Comparison of ENCODE assay signal across 10 mouse cellular contexts in genomic region chr1:52763894-52764809, GRCm38 (mm10). TPM values are rescaled to one million over a fixed set of nuclear protein-coding genes. Genes with fewer than 3 reads are reported as not detected.
DNase-seq lines count a peak whose midpoint lies in the region; ATAC-seq lines count a peak whose summit lies in the region.
"Had no signal": no experiment of that assay in that cellular context is flagged by ENCODE, and none has a peak within 500 bp of the region (broad histone marks: within the 10 kb centered on the region; RNA-seq: fewer than 3 reads in every experiment).

No protein-coding gene starts in this region.

- H3K4me1 ChIP-seq in forebrain, embryonic 15.5 days: no peaks in the 10 kb centered on the region
- H3K4me1 ChIP-seq in forebrain, embryonic 11.5 days (replicated peaks; ENCODE audit: control insufficient read depth, insufficient read depth, low read length): no peaks in the 10 kb centered on the region

- no peak overlapping the region for H3K9ac ChIP-seq in forebrain, embryonic 15.5 days (replicated peaks)
- H3K9ac ChIP-seq in forebrain, embryonic 11.5 days (ENCODE audit: low read length): no peak overlapping the region
- H3K9ac ChIP-seq: hindbrain, embryonic 14.5 days had no signal

- H3K4me2 ChIP-seq in forebrain, embryonic 15.5 days (replicated peaks): no peak overlapping the region
- H3K4me2 ChIP-seq in forebrain, embryonic 11.5 days (ENCODE audit: low read depth, low read length, severe bottlenecking): no peak overlapping the region
- H3K4me2 ChIP-seq: hindbrain, embryonic 14.5 days had no signal

- H3K27me3 ChIP-seq in forebrain, embryonic 15.5 days: no peaks in the 10 kb centered on the region
- H3K27me3 ChIP-seq in forebrain, embryonic 11.5 days (ENCODE audit: control insufficient read depth, insufficient read depth, low read length): no peaks in the 10 kb centered on the region

- ATAC-seq in forebrain, embryonic 15.5 days (replicated peaks): 0 out of 2 replicates have a peak, but pooled peaks have one; percentile 29
- no peak for ATAC-seq in forebrain, embryonic 11.5 days (replicated peaks; ENCODE audit: low FRiP score)
- peak; percentile 98 for ATAC-seq in megakaryocyte progenitor cell, adult 5-6 weeks (replicated peaks; ENCODE audit: poor library complexity)
- no peak for ATAC-seq in erythroblast, adult 5-6 weeks (replicated peaks; ENCODE audit: low FRiP score, poor library complexity, severe bottlenecking)

- H3K27ac ChIP-seq in forebrain, embryonic 15.5 days (replicated peaks): no peak overlapping the region
- H3K27ac ChIP-seq in forebrain, embryonic 11.5 days (ENCODE audit: low read depth, low read length): no peak overlapping the region
- H3K27ac ChIP-seq: hindbrain, embryonic 14.5 days had no signal

- no peaks in the 10 kb centered on the region for H3K9me3 ChIP-seq in forebrain, embryonic 15.5 days
- no peaks in the 10 kb centered on the region for H3K9me3 ChIP-seq in forebrain, embryonic 11.5 days (ENCODE audit: control insufficient read depth, low read length)

- WGBS in forebrain, embryonic 15.5 days: 61% methylated on average over 4 of the region's 4 CpGs
- 63% methylated on average over 4 of the region's 4 CpGs for WGBS in forebrain, embryonic 11.5 days

- DNase-seq in forebrain, embryonic 11.5 days (ENCODE audit: low spot score): no peak
- peak; percentile 47 for DNase-seq in 416B (ENCODE audit: low read depth)
- DNase-seq in brain, adult 2 months (ENCODE audit: low read depth, low spot score): peak; percentile 29
- no peak for DNase-seq in testis, postnatal 14 days (ENCODE audit: low spot score)
- DNase-seq in layer of hippocampus, adult 9-10 months (ENCODE audit: low spot score): no peak
- DNase-seq: lung, postnatal 14 days had no signal

- no peaks in the 10 kb centered on the region for H3K36me3 ChIP-seq in forebrain, embryonic 15.5 days
- H3K36me3 ChIP-seq in forebrain, embryonic 11.5 days (ENCODE audit: control insufficient read depth, insufficient read depth, low read length): no peaks in the 10 kb centered on the region

- H3K4me3 ChIP-seq in forebrain, embryonic 15.5 days: no peak overlapping the region
- no peak overlapping the region for H3K4me3 ChIP-seq in forebrain, embryonic 11.5 days (ENCODE audit: low read depth, low read length)

RNA-seq across cellular contexts. Expression of gene Mfsd6, which starts 36.9 kb away (rescaled TPM):
- polyA plus RNA-seq in forebrain, embryonic 15.5 days (2015; fragmentation: Nextera tagmentation; extraction: Ambion mirVana): 6.7 and 7.9 TPM in 2 replicates
- 2.1 and 2.7 TPM in 2 replicates for polyA plus RNA-seq in forebrain, embryonic 11.5 days (2014; fragmentation: Nextera tagmentation; extraction: Ambion mirVana)
- 5.4 and 6.2 TPM in 2 replicates for total RNA-seq in megakaryocyte progenitor cell, adult 5-6 weeks (2015)
- total RNA-seq in megakaryocyte progenitor cell, adult 5-6 weeks (2017): 3.5 and 5.0 TPM in 2 replicates
- 8.2 and 8.3 TPM in 2 replicates for total RNA-seq in erythroblast, adult 5-6 weeks (2015; ENCODE audit: low replicate concordance)
- 2.8 and 4.0 TPM in 2 replicates for total RNA-seq in erythroblast, adult 5-6 weeks (2017; ENCODE audit: low replicate concordance)

RNA-seq across cellular contexts. Expression of gene Inpp1, which starts 53.3 kb away (rescaled TPM):
- polyA plus RNA-seq in forebrain, embryonic 15.5 days (2015; fragmentation: Nextera tagmentation; extraction: Ambion mirVana): 20.0 and 24.3 TPM in 2 replicates
- polyA plus RNA-seq in forebrain, embryonic 11.5 days (2014; fragmentation: Nextera tagmentation; extraction: Ambion mirVana): 10.4 and 13.8 TPM in 2 replicates
- 9.8 and 14.7 TPM in 2 replicates for total RNA-seq in megakaryocyte progenitor cell, adult 5-6 weeks (2015)
- total RNA-seq in megakaryocyte progenitor cell, adult 5-6 weeks (2017): 8.5 and 23.8 TPM in 2 replicates
- 2.7 and 4.6 TPM in 2 replicates for total RNA-seq in erythroblast, adult 5-6 weeks (2015; ENCODE audit: low replicate concordance)
- total RNA-seq in erythroblast, adult 5-6 weeks (2017; ENCODE audit: low replicate concordance): 5.2 and 6.5 TPM in 2 replicates

Comparison
In these comparisons a context has a peak if more than half of its experiments do, and no peak if none do; other contexts are left out.
1. ATAC-seq: peak in forebrain, embryonic 15.5 days (single experiment) and megakaryocyte progenitor cell, adult 5-6 weeks (single experiment); none in forebrain, embryonic 11.5 days (single experiment) and erythroblast, adult 5-6 weeks (single experiment).
2. DNase-seq: peak in 416B (single experiment) and brain, adult 2 months (single experiment); none in forebrain, embryonic 11.5 days (single experiment), testis, postnatal 14 days (single experiment) and layer of hippocampus, adult 9-10 months (single experiment).